Mouse (Mus musculus) 416B (cell line): ENCODE results near the gene Me1.

Source experiments
- DNase-seq: peaks from one replicate; pipeline ENCODE4 v3.0.0; 2011; ENCODE audit warnings: low read depth

The Me1 gene

GRCm38 (mm10) chr9:86543451-86543850 is 152.3 kb downstream of the Me1 start:
- DNase-seq = no peak

- DNase-seq = no peak
Observed at GRCm38 (mm10) chr9:86534071-86534470, 161.7 kb downstream of the Me1 start.
